Mouse (Mus musculus): ENCODE data around the gene Csnk1e.

- TF ChIP-seq CTCF (IDR thresholded peaks at IDR 0.05; ENCODE audit: extremely low read depth, insufficient read length, insufficient replicate concordance, low read depth, low read length) (peak; percentile 96), POLR2A (IDR thresholded peaks at IDR 0.05; ENCODE audit: low read depth, low read length) (no peak)
Measured at GRCm38 (mm10) chr15:79466601-79467286, 11.4 kb upstream of the Csnk1e start.
